Mouse (Mus musculus): ENCODE measurements around the gene Inka2.
A peak's percentile ranks its signal among the peaks of the same experiment; 100 is the strongest.

Inka2 gene

GRCm38 (mm10) chr3:105704031-105705008, at the start of gene Inka2:
TSS of gene Inka2 (plus strand) at chr3:105704599.
- peak; percentile 90 to 91 for DNase-seq

- no peak for DNase-seq
Measured at GRCm38 (mm10) chr3:105655031-105655585, 49.3 kb upstream of the Inka2 start.

GRCm38 (mm10) chr3:105660530-105660929, 43.9 kb upstream of the Inka2 start:
- DNase-seq, result no peak

- no peak for DNase-seq
Measured at GRCm38 (mm10) chr3:105663043-105663442, 41.4 kb upstream of the Inka2 start.

- no peak for DNase-seq
Measured at GRCm38 (mm10) chr3:105665105-105665765, 39.2 kb upstream of the Inka2 start.

- DNase-seq, result no peak
Measured at GRCm38 (mm10) chr3:105666996-105667523, 37.3 kb upstream of the Inka2 start.

GRCm38 (mm10) chr3:105668161-105668560, 36.2 kb upstream of the Inka2 start:
- DNase-seq, result no peak

- no peak for DNase-seq
Measured at GRCm38 (mm10) chr3:105669776-105670175, 34.6 kb upstream of the Inka2 start.

GRCm38 (mm10) chr3:105670801-105671200, 33.6 kb upstream of the Inka2 start:
- no peak for DNase-seq

- DNase-seq, result peak; percentile 65 to 79
Measured at GRCm38 (mm10) chr3:105674595-105675218, 29.7 kb upstream of the Inka2 start.

- no peak for DNase-seq
Measured at GRCm38 (mm10) chr3:105675932-105676331, 28.5 kb upstream of the Inka2 start.

GRCm38 (mm10) chr3:105680346-105680745, 24.1 kb upstream of the Inka2 start:
- DNase-seq, result no peak

- DNase-seq, result no peak
Measured at GRCm38 (mm10) chr3:105686394-105687323, 17.7 kb upstream of the Inka2 start.

- DNase-seq, result peak; percentile 93 to 95
Measured at GRCm38 (mm10) chr3:105687324-105688060, 16.9 kb upstream of the Inka2 start, which contains the start of gene Ddx20. TSS of gene Ddx20 (minus strand) at chr3:105687574.

- no peak for DNase-seq
Measured at GRCm38 (mm10) chr3:105688536-105688935, 15.9 kb upstream of the Inka2 start.

- DNase-seq, result peak in 1 of 2 experiments; percentile 25
Measured at GRCm38 (mm10) chr3:105693327-105694080, 10.9 kb upstream of the Inka2 start.

GRCm38 (mm10) chr3:105695476-105696386, 8.7 kb upstream of the Inka2 start:
- peak; percentile 77 for DNase-seq

- peak; percentile 59 to 60 for DNase-seq
Measured at GRCm38 (mm10) chr3:105696387-105697147, 7.8 kb upstream of the Inka2 start.

All from cerebellum, postnatal 25 days (tissue).